Mouse (Mus musculus): ENCODE measurements around the gene Ccdc24. TPM values are rescaled to one million over a fixed set of nuclear protein-coding genes. Genes with fewer than 3 reads are reported as not detected.

Ccdc24 gene
- polyA plus RNA-seq, 1 experiment from 2014 or later, result 1.8 TPM

- whole genome bisulfite sequencing, result 49% methylated on average over 7 of the region's 7 CpGs
- Histone ChIP-seq H3K4me2 (no peak overlapping the region), H3K4me1 (peaks cover 14% of the 10 kb centered on the region), H3K9me3 (replicated peaks) (no peaks in the 10 kb centered on the region), H3K9ac (no peak overlapping the region), H3K36me3 (no peaks in the 10 kb centered on the region; the same call in 1 of the 2 replicates), H3K4me3 (replicated peaks) (no peak overlapping the region), H3K27me3 (no peaks in the 10 kb centered on the region), H3K27ac (no peak overlapping the region)
- no peak for ATAC-seq (replicated peaks; ENCODE audit: low FRiP score)
Observed at GRCm38 (mm10) chr4:117850871-117851270, 21.5 kb downstream of the Ccdc24 start.

DNA sequence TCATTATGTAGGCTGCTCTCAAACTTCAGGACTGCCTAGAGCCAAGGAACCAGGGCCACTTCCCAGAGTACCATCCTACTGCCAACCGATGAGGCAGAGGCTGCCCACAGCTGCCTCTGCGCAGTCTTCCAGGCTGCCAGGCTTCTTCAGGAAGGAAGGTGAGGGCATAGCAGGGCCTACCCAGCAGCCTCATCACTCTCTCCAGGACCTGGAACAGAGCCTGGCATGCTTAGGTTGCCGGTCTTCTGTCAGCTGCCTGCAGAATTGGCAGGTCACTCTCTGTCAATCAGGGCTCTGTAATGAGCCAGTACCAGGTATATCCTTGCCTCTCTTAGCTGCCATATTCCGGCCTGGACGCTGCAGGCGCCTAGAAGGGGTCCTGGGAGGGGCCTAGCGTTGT, 22.2 kb downstream of the Ccdc24 start:
- H3K4me3 ChIP-seq (replicated peaks), result no peak overlapping the region
- H3K9me3 ChIP-seq (replicated peaks), result no peaks in the 10 kb centered on the region
- WGBS, result 80% methylated on average over 7 of the region's 7 CpGs
- no peak overlapping the region for H3K4me2 ChIP-seq
- no peak overlapping the region for H3K27ac ChIP-seq
- ATAC-seq (replicated peaks; ENCODE audit: low FRiP score), result no peak
- H3K27me3 ChIP-seq, result no peaks in the 10 kb centered on the region
- H3K36me3 ChIP-seq, result no peaks in the 10 kb centered on the region; the same call in 1 of the 2 replicates
- no peak overlapping the region for H3K9ac ChIP-seq
- H3K4me1 ChIP-seq, result peaks cover 9% of the 10 kb centered on the region

- H3K36me3 ChIP-seq, result no peaks in the 10 kb centered on the region; the same call in 1 of the 2 replicates
- H3K9ac ChIP-seq, result no peak overlapping the region
- no peak overlapping the region for H3K27ac ChIP-seq
- no peak overlapping the region for H3K4me2 ChIP-seq
- H3K4me3 ChIP-seq (replicated peaks), result no peak overlapping the region
- no peaks in the 10 kb centered on the region for H3K9me3 ChIP-seq (replicated peaks)
- ATAC-seq (replicated peaks; ENCODE audit: low FRiP score), result no peak
- peaks cover 7% of the 10 kb centered on the region for H3K4me1 ChIP-seq
- no peaks in the 10 kb centered on the region for H3K27me3 ChIP-seq
- 65% methylated on average over 5 of the region's 5 CpGs for WGBS
Observed at GRCm38 (mm10) chr4:117849506-117849905, 22.9 kb downstream of the Ccdc24 start.

GRCm38 (mm10) chr4:117849063-117849462, 23.3 kb downstream of the Ccdc24 start:
- WGBS, result 47% methylated on average over 17 of the region's 17 CpGs
- ATAC-seq (replicated peaks; ENCODE audit: low FRiP score), result no peak
- Histone ChIP-seq H3K4me2 (no peak overlapping the region), H3K9me3 (replicated peaks) (no peaks in the 10 kb centered on the region), H3K27ac (no peak overlapping the region), H3K27me3 (no peaks in the 10 kb centered on the region), H3K4me3 (replicated peaks) (no peak overlapping the region), H3K9ac (no peak overlapping the region), H3K36me3 (no peaks in the 10 kb centered on the region; the same call in 1 of the 2 replicates), H3K4me1 (peaks cover 7% of the 10 kb centered on the region)

DNA sequence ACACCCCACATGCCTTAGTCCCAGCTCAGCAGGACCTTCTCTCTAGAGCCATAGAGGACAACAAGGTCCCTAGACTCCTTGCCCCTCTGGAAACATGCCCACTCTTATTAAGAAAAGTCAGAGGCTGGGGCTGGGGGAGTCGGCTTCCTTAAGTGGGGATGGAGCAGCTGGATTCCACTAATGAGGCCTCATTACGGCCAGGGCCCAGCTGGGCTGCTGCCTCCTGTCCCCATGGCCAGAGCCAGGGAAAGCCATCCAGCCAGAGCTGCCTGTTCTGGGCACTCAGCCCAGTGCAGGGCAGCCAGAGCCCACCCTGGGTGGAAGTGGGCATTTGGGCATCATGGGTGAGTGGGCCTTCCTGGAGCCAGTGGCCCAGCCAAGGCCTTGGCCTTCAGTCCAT, 25.3 kb downstream of the Ccdc24 start:
- H3K27me3 ChIP-seq, result no peaks in the 10 kb centered on the region
- H3K4me3 ChIP-seq (replicated peaks), result no peak overlapping the region
- H3K9me3 ChIP-seq (replicated peaks), result no peaks in the 10 kb centered on the region
- no peaks in the 10 kb centered on the region; the same call in 1 of the 2 replicates for H3K36me3 ChIP-seq
- no peak for ATAC-seq (replicated peaks; ENCODE audit: low FRiP score)
- H3K4me2 ChIP-seq, result no peak overlapping the region
- no peak overlapping the region for H3K27ac ChIP-seq
- H3K9ac ChIP-seq, result no peak overlapping the region
- 47% methylated on average over 2 of the region's 2 CpGs for WGBS
- H3K4me1 ChIP-seq, result peaks cover 7% of the 10 kb centered on the region

GRCm38 (mm10) chr4:117846261-117846660, 26.1 kb downstream of the Ccdc24 start:
- ATAC-seq (replicated peaks; ENCODE audit: low FRiP score), result no peak
- no peak overlapping the region for H3K9ac ChIP-seq

DNA sequence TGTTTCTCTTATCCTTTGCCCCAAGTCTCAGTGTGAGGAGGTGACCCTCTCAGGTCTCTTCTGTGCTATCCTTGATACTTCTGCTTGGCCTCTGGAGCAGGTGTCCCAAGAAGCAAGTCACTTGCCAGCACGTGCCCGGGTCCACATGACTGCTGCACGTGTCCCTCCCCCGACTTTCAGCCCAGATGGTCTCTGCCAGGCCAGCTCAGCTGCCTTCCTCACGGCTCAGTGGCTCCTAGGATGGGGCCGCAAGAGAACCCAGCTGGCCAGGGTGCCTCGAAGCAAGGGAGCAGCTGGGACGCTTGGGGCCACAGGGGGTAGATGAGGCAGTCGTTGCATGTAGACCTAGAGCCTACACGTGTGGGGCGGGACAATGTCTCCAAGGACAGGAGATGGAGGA, 27.0 kb downstream of the Ccdc24 start:
- WGBS, result 67% methylated on average over 11 of the region's 11 CpGs

More at GRCm38 (mm10) chr4:117846261-117846660, 26.1 kb downstream of the Ccdc24 start:
- Histone ChIP-seq H3K36me3 (no peaks in the 10 kb centered on the region; the same call in 1 of the 2 replicates), H3K9me3 (replicated peaks) (no peaks in the 10 kb centered on the region), H3K27me3 (no peaks in the 10 kb centered on the region), H3K4me2 (no peak overlapping the region), H3K4me1 (peaks cover 7% of the 10 kb centered on the region), H3K4me3 (replicated peaks) (no peak overlapping the region), H3K27ac (no peak overlapping the region)
- WGBS, result 93% methylated on average over 4 of the region's 4 CpGs

GRCm38 (mm10) chr4:117844467-117844866, 27.9 kb downstream of the Ccdc24 start:
- H3K9me3 ChIP-seq (replicated peaks), result no peaks in the 10 kb centered on the region
- no peak for ATAC-seq (replicated peaks; ENCODE audit: low FRiP score)
- no peaks in the 10 kb centered on the region; the same call in 1 of the 2 replicates for H3K36me3 ChIP-seq
- no peak overlapping the region for H3K9ac ChIP-seq
- peaks cover 2% of the 10 kb centered on the region; the same call in 1 of the 2 replicates for H3K4me1 ChIP-seq
- H3K4me3 ChIP-seq (replicated peaks), result no peak overlapping the region
- no peak overlapping the region for H3K4me2 ChIP-seq
- H3K27ac ChIP-seq, result no peak overlapping the region
- WGBS, result 66% methylated on average over 5 of the region's 5 CpGs
- H3K27me3 ChIP-seq, result no peaks in the 10 kb centered on the region

More for the DNA sequence above, 27.0 kb downstream of the Ccdc24 start:
- Histone ChIP-seq H3K4me1 (peaks cover 6% of the 10 kb centered on the region; the same call in 1 of the 2 replicates), H3K9me3 (replicated peaks) (no peaks in the 10 kb centered on the region), H3K9ac (no peak overlapping the region), H3K4me2 (no peak overlapping the region), H3K4me3 (replicated peaks) (no peak overlapping the region), H3K27me3 (no peaks in the 10 kb centered on the region), H3K36me3 (no peaks in the 10 kb centered on the region; the same call in 1 of the 2 replicates), H3K27ac (no peak overlapping the region)
- ATAC-seq (replicated peaks; ENCODE audit: low FRiP score), result no peak

DNA sequence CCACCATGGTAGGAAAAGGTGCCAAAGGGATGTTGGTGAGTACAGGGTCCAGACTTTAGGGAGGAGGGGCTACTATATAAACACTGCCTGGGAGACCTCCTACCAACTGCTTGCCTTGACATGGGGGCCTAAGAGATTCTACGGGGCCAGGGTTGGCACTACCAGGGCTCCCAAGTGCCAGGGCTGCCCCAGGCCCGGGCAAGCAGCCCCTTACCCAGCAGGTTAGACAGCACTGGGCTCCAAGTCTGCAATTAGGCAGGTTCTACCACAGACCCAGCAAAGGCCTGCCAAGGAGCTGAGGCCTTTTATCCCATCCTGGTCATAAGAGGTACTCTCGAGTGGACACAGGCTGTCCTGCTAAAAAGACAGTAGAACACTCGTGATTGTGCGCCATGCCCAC, 29.3 kb downstream of the Ccdc24 start:
- H3K36me3 ChIP-seq, result no peaks in the 10 kb centered on the region; the same call in 1 of the 2 replicates
- H3K27ac ChIP-seq, result no peak overlapping the region
- H3K4me3 ChIP-seq (replicated peaks), result no peak overlapping the region
- peaks cover 4% of the 10 kb centered on the region; the same call in 1 of the 2 replicates for H3K4me1 ChIP-seq
- 89% methylated on average over 5 of the region's 5 CpGs for WGBS
- H3K9ac ChIP-seq, result no peak overlapping the region
- no peak for ATAC-seq (replicated peaks; ENCODE audit: low FRiP score)
- no peaks in the 10 kb centered on the region for H3K27me3 ChIP-seq
- H3K9me3 ChIP-seq (replicated peaks), result no peaks in the 10 kb centered on the region
- H3K4me2 ChIP-seq, result no peak overlapping the region

GRCm38 (mm10) chr4:117841566-117841965, 30.8 kb downstream of the Ccdc24 start:
- Histone ChIP-seq H3K4me1 (peaks cover 12% of the 10 kb centered on the region; the same call in 1 of the 2 replicates), H3K36me3 (no peaks in the 10 kb centered on the region; the same call in 1 of the 2 replicates), H3K27ac (no peak overlapping the region), H3K9me3 (replicated peaks) (no peaks in the 10 kb centered on the region), H3K4me3 (replicated peaks) (no peak overlapping the region), H3K9ac (no peak overlapping the region), H3K27me3 (no peaks in the 10 kb centered on the region), H3K4me2 (no peak overlapping the region)
- WGBS, result 40% methylated on average over 3 of the region's 3 CpGs
- ATAC-seq (replicated peaks; ENCODE audit: low FRiP score), result no peak

GRCm38 (mm10) chr4:117840821-117841220, 31.5 kb downstream of the Ccdc24 start:
- Histone ChIP-seq H3K4me1 (peaks cover 12% of the 10 kb centered on the region; the same call in 1 of the 2 replicates), H3K27ac (no peak overlapping the region), H3K9ac (no peak overlapping the region), H3K4me2 (no peak overlapping the region), H3K9me3 (replicated peaks) (no peaks in the 10 kb centered on the region), H3K36me3 (no peaks in the 10 kb centered on the region; the same call in 1 of the 2 replicates), H3K27me3 (no peaks in the 10 kb centered on the region), H3K4me3 (replicated peaks) (no peak overlapping the region)
- WGBS, result 90% methylated on average over 5 of the region's 5 CpGs
- ATAC-seq (replicated peaks; ENCODE audit: low FRiP score), result no peak

DNA sequence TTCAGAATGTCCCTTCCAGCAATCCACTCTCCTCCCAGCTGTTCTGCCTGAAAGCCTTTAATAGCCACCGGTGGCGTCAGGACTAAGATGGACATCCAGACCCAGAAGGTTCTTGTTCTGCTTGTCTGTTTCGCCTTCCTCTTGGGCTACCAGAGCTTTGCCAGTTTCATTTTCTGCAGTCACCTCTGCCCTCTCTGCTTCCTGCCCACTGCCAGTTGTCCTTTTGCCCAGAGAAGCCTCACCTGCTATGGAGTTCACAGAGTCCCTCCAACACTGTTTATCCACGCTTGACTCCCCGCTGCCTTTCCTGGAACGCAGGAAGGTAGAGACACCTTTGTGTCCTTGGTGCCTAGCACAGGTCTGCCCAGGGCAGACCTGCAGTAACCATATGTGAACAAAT, 33.0 kb downstream of the Ccdc24 start:
- H3K4me3 ChIP-seq (replicated peaks), result no peak overlapping the region
- no peaks in the 10 kb centered on the region for H3K9me3 ChIP-seq (replicated peaks)
- no peaks in the 10 kb centered on the region; the same call in 1 of the 2 replicates for H3K36me3 ChIP-seq
- peaks cover 18% of the 10 kb centered on the region for H3K4me1 ChIP-seq
- H3K9ac ChIP-seq, result 0 out of 2 replicates have a peak overlapping the region, but pooled peaks have one; percentile 7
- H3K27me3 ChIP-seq, result no peaks in the 10 kb centered on the region
- no peak for ATAC-seq (replicated peaks; ENCODE audit: low FRiP score)
- 48% methylated on average over 6 of the region's 6 CpGs for WGBS
- no peak overlapping the region for H3K4me2 ChIP-seq
- H3K27ac ChIP-seq, result no peak overlapping the region

- Histone ChIP-seq H3K36me3 (no peaks in the 10 kb centered on the region; the same call in 1 of the 2 replicates), H3K4me3 (replicated peaks) (no peak overlapping the region), H3K27me3 (0 out of 2 replicates have a peak, but pooled peaks cover 4% of the 10 kb centered on the region), H3K9me3 (replicated peaks) (no peaks in the 10 kb centered on the region), H3K9ac (no peak overlapping the region), H3K27ac (no peak overlapping the region), H3K4me1 (peaks cover 21% of the 10 kb centered on the region), H3K4me2 (no peak overlapping the region)
- ATAC-seq (replicated peaks; ENCODE audit: low FRiP score), result no peak
- WGBS, result 67% methylated on average over 4 of the region's 4 CpGs
Observed at GRCm38 (mm10) chr4:117837271-117837670, 35.1 kb downstream of the Ccdc24 start.

Data from kidney, embryonic 15.5 days (tissue).